Mouse (Mus musculus) ES-E14 (cell line): Measurements from ENCODE around the gene Celf5. TPM values are rescaled to one million over a fixed set of nuclear protein-coding genes. Genes with fewer than 3 reads are reported as not detected.

ENCODE experiments used
- DNase-seq: peaks from one replicate; pipeline ENCODE4 v3.0.0-alpha.2; 2013; ENCODE audit warnings: low read depth, low spot score
- H3K27ac ChIP-seq: 2 replicates; pipeline ENCODE4 v1.5.1; 2012; ENCODE audit warnings: low read depth, mild to moderate bottlenecking, low read length, moderate library complexity, mixed read lengths; ENCODE audit not compliant: poor library complexity, insufficient read depth, severe bottlenecking
- H3K36me3 ChIP-seq: 2 replicates; pipeline ENCODE4 v1.6.1; 2012; ENCODE audit warnings: mild to moderate bottlenecking, low read length, moderate library complexity, mixed read lengths; ENCODE audit not compliant: control insufficient read depth, poor library complexity, insufficient read depth, severe bottlenecking
- H3K4me1 ChIP-seq, 2 experiments: fragments of 150-350 bp in 1 of 2; sonication (generic) in 1 of 2; 2 replicates each; pipeline ENCODE4 v1.6.1; 2012; ENCODE audit warnings: low read length in 2 of 2, mild to moderate bottlenecking in 1 of 2, mixed read lengths in 1 of 2; ENCODE audit not compliant: control insufficient read depth in 2 of 2, insufficient read depth in 2 of 2, poor library complexity in 1 of 2
- H3K4me3 ChIP-seq, 2 experiments: fragments of 150-350 bp in 1 of 2; sonication (generic) in 1 of 2; 2 replicates each; pipeline ENCODE4 v1.5.1; 2012; ENCODE audit warnings: low read length in 2 of 2, low read depth in 1 of 2, mild to moderate bottlenecking in 1 of 2, mixed read lengths in 1 of 2; ENCODE audit not compliant: insufficient read depth in 1 of 2, poor library complexity in 1 of 2, severe bottlenecking in 1 of 2
- H3K9ac ChIP-seq: 2 replicates; pipeline ENCODE4 v1.6.1; 2012; ENCODE audit warnings: low read depth, mild to moderate bottlenecking, low read length, mixed read lengths; ENCODE audit not compliant: poor library complexity, insufficient read depth, severe bottlenecking
- H3K9me3 ChIP-seq: fragments of 150-350 bp; sonication (generic); 2 replicates; pipeline ENCODE4 v1.6.1; 2012; ENCODE audit warnings: low read depth, mild to moderate bottlenecking, low read length; ENCODE audit not compliant: control insufficient read depth, insufficient read depth
- CHD2 ChIP-seq: IDR thresholded peaks from 2 replicates; pipeline ENCODE4 v1.6.1; 2014; ENCODE audit warnings: mild to moderate bottlenecking, low read depth, low read length, inconsistent platforms
- HCFC1 ChIP-seq: IDR thresholded peaks from 2 replicates; pipeline ENCODE4 v1.6.1; 2012; ENCODE audit warnings: low read length, inconsistent platforms, borderline replicate concordance; ENCODE audit not compliant: insufficient read depth
- MAFK ChIP-seq: IDR thresholded peaks from 2 replicates; pipeline ENCODE4 v1.6.1; 2014; ENCODE audit warnings: mild to moderate bottlenecking, low read depth, low read length, inconsistent platforms; ENCODE audit not compliant: insufficient read depth
- ZC3H11A ChIP-seq: IDR thresholded peaks from 2 replicates; pipeline ENCODE4 v1.6.1; 2012; ENCODE audit warnings: low read depth, mild to moderate bottlenecking, inconsistent platforms, low read length, borderline replicate concordance
- ZNF384 ChIP-seq: IDR thresholded peaks from 2 replicates; pipeline ENCODE4 v1.6.1; 2012; ENCODE audit warnings: low read depth, low read length, inconsistent platforms
- in situ Hi-C, 2 experiments: fragments of 600-800 bp; cut with MboI; formaldehyde crosslinking; loops; one replicate each; pipeline ENCODE4 v1.15.1; 2025; ENCODE audit warnings: low sequenced_read_pairs in 2 of 2, inconsistent platforms in 1 of 2; ENCODE audit not compliant: unreplicated experiment in 2 of 2
- total RNA-seq: library from RNA; depleted of rRNA; stranded (reverse); fragments of 300-350 nt; gene quantifications from 2 replicates; pipeline ENCODE4 v1.2.3, GENCODE M21; 2012

Celf5 gene
- total RNA-seq, 1 experiment = 5.0 TPM

DNA sequence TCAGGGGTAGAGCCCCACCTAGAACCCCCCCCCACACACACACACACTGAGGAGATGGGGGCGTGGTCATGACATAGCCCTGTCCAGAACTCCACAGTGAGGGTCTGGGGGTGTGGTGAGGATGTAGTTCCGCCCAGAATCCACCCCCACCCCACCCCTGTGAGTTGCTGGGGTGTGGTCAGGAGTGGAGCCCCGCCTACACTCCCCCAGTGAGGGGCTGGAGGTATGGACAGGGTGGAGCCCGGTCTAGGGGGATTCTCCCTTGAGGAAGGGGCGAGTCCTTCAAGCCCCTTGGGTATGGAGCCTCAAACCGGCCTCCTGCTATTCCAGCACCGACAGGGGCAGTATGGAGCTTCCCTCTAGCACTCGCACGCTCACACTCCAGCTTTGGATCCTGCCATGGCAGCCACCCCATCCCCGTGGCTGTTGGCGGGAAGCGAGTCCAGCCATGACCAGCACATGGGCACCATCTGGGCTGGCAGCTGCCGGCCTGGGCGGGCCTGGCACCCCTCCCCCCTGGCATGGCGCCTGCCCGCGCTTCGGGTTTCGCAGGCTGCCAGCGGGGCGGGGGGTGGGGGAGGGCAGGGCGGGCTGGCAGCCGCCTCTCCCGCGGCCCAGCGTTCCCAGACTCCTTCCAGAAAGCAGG is 65.8 kb downstream of the Celf5 start:
- Histone ChIP-seq H3K4me3 (peak overlapping the region; percentile 52 to 59; a peak in 3 of 4 replicates), H3K36me3 (peaks cover 3% of the 10 kb centered on the region; the same call in 1 of the 2 replicates), H3K9me3 (no peaks in the 10 kb centered on the region), H3K4me1 (peaks cover 8 to 69% of the 10 kb centered on the region in 2 experiments), H3K27ac (no peak overlapping the region; the same call in 1 of the 2 replicates), H3K9ac (peak overlapping the region; percentile 56)
- TF ChIP-seq CHD2 = no peak
- no peak for TF ChIP-seq ZC3H11A
- TF ChIP-seq ZNF384 = no peak
- no peak for TF ChIP-seq HCFC1
- TF ChIP-seq MAFK = no peak
- in situ Hi-C loops = no loop called here
- peak; percentile 81 for DNase-seq

DNA sequence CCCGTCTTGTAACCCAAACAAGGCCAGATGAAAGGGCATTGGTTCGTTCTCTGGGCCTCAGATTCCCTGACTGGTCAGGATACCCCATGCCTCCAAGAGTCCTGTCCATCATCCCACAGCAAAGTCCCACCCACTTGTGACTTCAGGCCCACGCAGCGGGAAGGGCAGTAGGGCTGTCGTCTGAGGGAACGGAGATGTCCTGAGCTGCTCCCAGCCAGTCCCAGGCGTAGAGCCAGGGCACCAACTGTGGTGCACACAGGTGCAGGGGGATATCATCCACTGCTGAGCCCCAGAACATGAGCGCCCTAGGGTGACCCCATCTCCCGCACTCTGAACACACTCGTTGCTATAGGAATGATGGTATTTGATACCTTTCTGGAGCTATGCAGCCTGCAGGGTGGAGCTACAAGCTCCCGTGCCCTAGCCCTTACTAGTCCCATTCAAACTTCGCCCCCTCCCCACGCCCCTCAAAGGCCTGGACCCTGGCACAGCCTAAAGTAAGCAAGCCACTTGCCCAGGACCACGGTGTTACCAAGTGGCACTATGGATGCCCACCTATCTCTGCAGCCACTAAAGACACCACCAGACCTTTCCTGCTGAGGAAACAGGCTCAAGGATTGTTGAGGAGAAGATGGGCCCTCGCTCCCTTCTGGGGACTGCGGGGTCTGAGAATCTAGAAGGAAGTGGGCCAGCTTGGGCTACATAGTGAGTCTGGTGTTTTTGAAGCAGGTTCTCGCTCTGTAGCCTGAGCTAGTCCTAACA is 66.8 kb downstream of the Celf5 start:
- no peak overlapping the region for H3K4me3 ChIP-seq
- DNase-seq = no peak
- peaks cover 5% of the 10 kb centered on the region; the same call in 1 of the 2 replicates for H3K36me3 ChIP-seq
- no peak overlapping the region for H3K27ac ChIP-seq
- peaks cover 8 to 78% of the 10 kb centered on the region in 2 experiments for H3K4me1 ChIP-seq
- H3K9me3 ChIP-seq = no peaks in the 10 kb centered on the region
- in situ Hi-C loops = no loop called here
- H3K9ac ChIP-seq = 0 out of 2 replicates have a peak overlapping the region, but pooled peaks have one; percentile 4
- TF ChIP-seq MAFK = no peak

DNA sequence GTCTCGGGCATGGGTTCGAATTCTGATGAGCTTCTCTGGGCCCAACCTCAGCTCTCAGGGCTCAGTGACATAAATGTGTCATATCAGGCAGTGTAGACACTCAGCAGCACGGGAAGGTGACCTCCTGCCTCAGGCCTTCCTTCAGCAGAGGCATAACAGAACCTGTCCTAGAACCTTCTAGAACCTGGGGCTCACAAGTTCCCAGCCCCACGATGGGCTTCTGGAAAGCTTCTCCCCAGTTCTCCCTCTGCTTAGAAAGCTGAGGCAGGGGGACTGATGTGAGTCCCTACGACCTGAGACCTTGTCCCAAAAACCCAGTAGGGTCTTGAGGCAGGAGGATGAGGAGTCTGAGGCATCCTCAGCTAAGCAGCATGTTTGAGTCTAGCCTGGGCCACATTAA is 67.4 kb downstream of the Celf5 start:
- Histone ChIP-seq H3K36me3 (peaks cover 5% of the 10 kb centered on the region; the same call in 1 of the 2 replicates), H3K9me3 (no peaks in the 10 kb centered on the region), H3K4me1 (peaks cover 8 to 78% of the 10 kb centered on the region in 2 experiments), H3K27ac (no peak overlapping the region), H3K9ac (no peak overlapping the region), H3K4me3 (no peak overlapping the region)
- TF ChIP-seq HCFC1 (no peak), CHD2 (no peak), ZC3H11A (no peak), ZNF384 (no peak), MAFK (no peak)
- in situ Hi-C loops = no loop called here
- no peak for DNase-seq

DNA sequence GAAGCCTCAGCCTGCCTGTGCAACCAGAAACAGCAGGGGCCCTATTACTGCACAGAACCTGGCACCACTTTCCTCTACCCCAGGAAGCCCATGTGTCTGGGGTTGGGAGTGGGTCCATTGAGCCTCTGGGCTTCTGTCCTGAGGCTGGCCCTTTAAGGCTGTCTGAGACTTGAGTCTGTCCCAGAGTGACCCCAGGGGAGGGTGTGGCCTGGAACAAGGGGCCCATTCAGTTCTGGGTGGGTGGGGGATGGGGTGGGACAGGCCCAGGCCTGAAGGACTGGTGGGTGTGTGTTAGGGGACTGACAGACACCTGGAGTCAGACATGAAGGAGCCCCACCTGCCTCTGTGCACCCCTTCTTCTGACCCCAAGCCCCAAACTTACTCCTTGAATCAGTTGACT is 67.8 kb downstream of the Celf5 start:
- peak overlapping the region in 1 of 2 experiments; percentile 25; a peak in 1 of 4 replicates for H3K4me3 ChIP-seq
- no peak overlapping the region for H3K9ac ChIP-seq
- no peaks in the 10 kb centered on the region for H3K9me3 ChIP-seq
- peaks cover 5% of the 10 kb centered on the region; the same call in 1 of the 2 replicates for H3K36me3 ChIP-seq
- H3K4me1 ChIP-seq = peaks cover 8 to 79% of the 10 kb centered on the region in 2 experiments
- in situ Hi-C loops = no loop called here
- no peak overlapping the region; the same call in 1 of the 2 replicates for H3K27ac ChIP-seq
- no peak for TF ChIP-seq ZC3H11A
- DNase-seq = no peak
